8 mouse cellular contexts compared by ENCODE assay signal in genomic region chr17:36145111-36145860, GRCm38 (mm10). TPM values are rescaled to one million over a fixed set of nuclear protein-coding genes. Genes with fewer than 3 reads are reported as not detected.
DNase-seq lines count a peak whose midpoint lies in the region; ATAC-seq and TF ChIP-seq lines count a peak whose summit lies in the region.

No protein-coding gene starts in this region.

- intact Hi-C loops in heart, postnatal 14 days (cut with DNase I), result no loop called here

- peaks cover 26% of the 10 kb centered on the region for H3K27me3 ChIP-seq in liver, embryonic 16.5 days (ENCODE audit: control insufficient read depth, insufficient read depth, low read depth, low read length)
- H3K27me3 ChIP-seq in stomach, embryonic 15.5 days (replicated peaks), result peaks cover 29% of the 10 kb centered on the region

- TF ChIP-seq CTCF in lung, adult 2 months (IDR thresholded peaks at IDR 0.05; ENCODE audit: insufficient read depth, low read length), result no peak

- no peak overlapping the region for H3K27ac ChIP-seq in liver, embryonic 16.5 days (ENCODE audit: low read length)
- H3K27ac ChIP-seq in stomach, embryonic 15.5 days, result no peak overlapping the region

- H3K4me3 ChIP-seq in lung, adult 2 months (replicated peaks; ENCODE audit: extremely low read depth, low read depth, low read length), result peak overlapping the region; percentile 78
- H3K4me3 ChIP-seq in liver, embryonic 16.5 days (ENCODE audit: low read depth, low read length), result peak overlapping the region; percentile 43
- peak overlapping the region; percentile 42 for H3K4me3 ChIP-seq in stomach, embryonic 15.5 days (replicated peaks)

- peak; percentile 68 for ATAC-seq in common myeloid progenitor, adult 5-6 weeks (replicated peaks; ENCODE audit: low read depth, poor library complexity, severe bottlenecking)
- ATAC-seq in liver, embryonic 16.5 days (ENCODE audit: low read depth), result no peak
- ATAC-seq in stomach, embryonic 15.5 days (ENCODE audit: insufficient read depth, low FRiP score, low read depth), result no peak

- H3K4me2 ChIP-seq in liver, embryonic 16.5 days (ENCODE audit: low read depth, low read length), result peak overlapping the region; percentile 49
- H3K4me2 ChIP-seq in stomach, embryonic 15.5 days, result peak overlapping the region; percentile 70

- WGBS in lung, adult 2 months, result 1% methylated on average over 78 of the region's 78 CpGs
- 2% methylated on average over 78 of the region's 78 CpGs for WGBS in liver, embryonic 16.5 days (ENCODE audit: insufficient replicate concordance)
- WGBS in stomach, embryonic 15.5 days, result 3% methylated on average over 77 of the region's 78 CpGs

- H3K9me3 ChIP-seq in liver, embryonic 16.5 days (replicated peaks; ENCODE audit: control insufficient read depth, low read length), result no peaks in the 10 kb centered on the region
- no peaks in the 10 kb centered on the region for H3K9me3 ChIP-seq in stomach, embryonic 15.5 days

- peak; percentile 24 for DNase-seq in lung, adult 2 months
- no peak for DNase-seq in lung, postnatal 36 days
- peak; percentile 10 to 24 for DNase-seq in heart, postnatal 14 days
- DNase-seq in yolk sac, embryonic 10.5 days (ENCODE audit: low spot score), result no peak
- DNase-seq in gastrocnemius, postnatal 25 days, result no peak

- no peaks in the 10 kb centered on the region for H3K36me3 ChIP-seq in liver, embryonic 16.5 days (ENCODE audit: control insufficient read depth, insufficient read depth)
- no peaks in the 10 kb centered on the region for H3K36me3 ChIP-seq in stomach, embryonic 15.5 days

- no peaks in the 10 kb centered on the region for H3K4me1 ChIP-seq in lung, adult 2 months (ENCODE audit: control insufficient read depth, insufficient read depth, low read length)
- no peaks in the 10 kb centered on the region for H3K4me1 ChIP-seq in liver, embryonic 16.5 days (ENCODE audit: control insufficient read depth, low read depth, low read length)
- H3K4me1 ChIP-seq in stomach, embryonic 15.5 days, result peaks cover 10% of the 10 kb centered on the region

- H3K9ac ChIP-seq in liver, embryonic 16.5 days (ENCODE audit: low read depth, low read length), result no peak overlapping the region
- no peak overlapping the region for H3K9ac ChIP-seq in stomach, embryonic 15.5 days

- TF ChIP-seq POLR2A in lung, adult 2 months (IDR thresholded peaks at IDR 0.05; ENCODE audit: borderline replicate concordance, extremely low read depth, low read depth, low read length), result no peak

RNA-seq across cellular contexts. Expression of gene Gm7030, which starts 16.1 kb away (rescaled TPM):
- not detected in 2 replicates for polyA plus RNA-seq in lung, adult 2 months (2012; rRNA removed)
- total RNA-seq in common myeloid progenitor, adult 5-6 weeks (2017), result not detected in 2 replicates
- total RNA-seq in heart, postnatal 14 days (2021), result not detected
- polyA plus RNA-seq in liver, embryonic 16.5 days (2015; fragmentation: Nextera tagmentation; extraction: Ambion mirVana), result not detected in 2 replicates
- polyA plus RNA-seq in stomach, embryonic 15.5 days (2015; fragmentation: Nextera tagmentation; extraction: Ambion mirVana), result 0.30 TPM in 1 of 2 replicates, not detected in the other
- not detected for total RNA-seq in gastrocnemius, postnatal 25 days (2021)

RNA-seq across cellular contexts. Expression of gene Gm8909, which starts 23.1 kb away (rescaled TPM):
- polyA plus RNA-seq in lung, adult 2 months (2012; rRNA removed), result 0.62 and 1.2 TPM in 2 replicates
- not detected in 2 replicates for total RNA-seq in common myeloid progenitor, adult 5-6 weeks (2017)
- total RNA-seq in heart, postnatal 14 days (2021), result not detected
- polyA plus RNA-seq in liver, embryonic 16.5 days (2015; fragmentation: Nextera tagmentation; extraction: Ambion mirVana), result not detected in 2 replicates
- polyA plus RNA-seq in stomach, embryonic 15.5 days (2015; fragmentation: Nextera tagmentation; extraction: Ambion mirVana), result 0.79 and 0.94 TPM in 2 replicates
- total RNA-seq in gastrocnemius, postnatal 25 days (2021), result not detected

RNA-seq across cellular contexts. Expression of gene Gm19684, which starts 23.8 kb away (rescaled TPM):
- 0.22 and 0.29 TPM in 2 replicates for polyA plus RNA-seq in lung, adult 2 months (2012; rRNA removed)
- total RNA-seq in common myeloid progenitor, adult 5-6 weeks (2017), result 0.96 TPM in 1 of 2 replicates, not detected in the other
- not detected for total RNA-seq in heart, postnatal 14 days (2021)
- not detected in 2 replicates for polyA plus RNA-seq in liver, embryonic 16.5 days (2015; fragmentation: Nextera tagmentation; extraction: Ambion mirVana)
- not detected in 2 replicates for polyA plus RNA-seq in stomach, embryonic 15.5 days (2015; fragmentation: Nextera tagmentation; extraction: Ambion mirVana)
- total RNA-seq in gastrocnemius, postnatal 25 days (2021), result not detected

RNA-seq across cellular contexts. Expression of gene H2-T3, which starts 44.8 kb away (rescaled TPM):
- 0.05 TPM in 1 of 2 replicates, not detected in the other for polyA plus RNA-seq in lung, adult 2 months (2012; rRNA removed)
- total RNA-seq in common myeloid progenitor, adult 5-6 weeks (2017), result not detected in 2 replicates
- 1 to 10 TPM in 1 of 2 experiments, under 1 TPM in 1; 0.31 to 3.1 TPM for total RNA-seq in heart, postnatal 14 days (2021)
- 0.19 TPM in 1 of 2 replicates, not detected in the other for polyA plus RNA-seq in liver, embryonic 16.5 days (2015; fragmentation: Nextera tagmentation; extraction: Ambion mirVana)
- polyA plus RNA-seq in stomach, embryonic 15.5 days (2015; fragmentation: Nextera tagmentation; extraction: Ambion mirVana), result 4.5 and 5.6 TPM in 2 replicates
- not detected for total RNA-seq in gastrocnemius, postnatal 25 days (2021)

Comparison
In these comparisons a context has a peak if more than half of its experiments do, and no peak if none do; other contexts are left out.
1. DNase-seq: peak in lung, adult 2 months (single experiment) and heart, postnatal 14 days (2 of 2); none in lung, postnatal 36 days (single experiment), yolk sac, embryonic 10.5 days (single experiment) and gastrocnemius, postnatal 25 days (single experiment).
2. Peak in every context shown above with its lines, with median percentiles within 50 percentile points of each other: H3K4me3 ChIP-seq.